Mouse (Mus musculus) left cerebral cortex, adult 11 months (tissue): Measurements from ENCODE around the gene Gm12666.
"Not testable (repeated sequence)": the region's sequence is repeated elsewhere in the genome, so short reads cannot be mapped to it uniquely, and the experiment has no call there.

Experiments used
- DNase-seq: peaks from one replicate; pipeline ENCODE4 v3.0.0; 2022; ENCODE audit warnings: low spot score

The Gm12666 gene

DNA sequence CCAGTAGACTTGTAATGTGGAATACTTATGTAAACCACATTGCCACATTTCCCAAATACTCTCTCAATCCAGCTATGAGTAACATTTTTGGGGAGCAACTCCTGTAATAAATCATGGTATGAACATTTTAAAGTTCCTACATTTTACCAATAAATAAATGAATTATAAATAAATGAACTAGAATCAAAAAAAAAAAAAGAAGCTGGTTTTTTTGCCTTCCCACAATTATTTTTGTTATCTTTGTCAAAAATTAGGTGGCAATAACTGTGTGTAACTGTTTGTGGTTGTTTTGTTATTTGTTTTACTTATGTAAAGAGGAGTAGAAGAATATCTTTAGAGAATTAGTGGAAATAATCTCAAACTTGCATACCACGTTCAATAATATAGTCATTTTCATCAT, at the start of gene Gm12666:
Gene Gm12666 (minus strand): TSS at position 101 of the 400 bp plus-strand sequence.
- not testable (repeated sequence) for DNase-seq

DNA sequence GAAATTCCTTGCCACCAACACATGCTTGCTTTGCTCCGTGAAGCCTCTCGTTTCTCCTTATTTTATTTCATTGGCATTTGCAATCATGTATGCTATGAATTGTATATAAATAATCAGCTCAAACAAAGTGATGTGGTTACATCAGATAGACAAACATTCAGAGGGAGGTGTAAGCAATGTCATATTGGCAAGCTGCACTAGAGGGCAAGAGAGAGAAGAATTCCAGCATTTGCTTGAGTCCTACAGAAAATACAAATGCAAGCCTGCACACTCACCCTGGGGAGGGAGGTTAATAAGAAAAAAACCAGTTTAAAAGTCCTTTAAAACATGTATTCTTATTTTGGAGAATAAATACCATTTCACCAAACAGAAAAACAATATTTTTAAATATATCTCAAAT, 34.8 kb upstream of the Gm12666 start:
- no peak for DNase-seq

- DNase-seq, result no peak
These were observed 24.7 kb upstream of the Gm12666 start for GRCm38 (mm10) chr4:92216286-92216685.

DNA sequence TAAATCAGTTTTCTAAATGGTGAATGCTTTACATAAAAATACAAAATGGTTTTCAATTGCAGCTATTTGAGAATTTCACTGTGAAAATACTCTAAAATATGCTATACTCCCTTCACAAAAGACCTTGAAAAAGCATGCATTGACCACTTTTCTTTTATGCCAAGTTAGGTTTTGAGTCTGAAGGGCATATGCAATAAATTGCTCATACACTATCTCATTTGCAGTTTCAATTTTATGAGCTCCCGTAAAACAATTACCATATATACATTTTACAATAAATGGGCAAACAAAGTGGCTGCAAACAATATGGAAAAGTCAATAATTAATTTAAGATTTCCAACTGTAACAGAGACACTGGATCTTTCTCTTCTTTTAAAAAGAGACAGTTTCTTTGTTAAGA, 38.9 kb downstream of the Gm12666 start:
- DNase-seq, result no peak

GRCm38 (mm10) chr4:92147134-92147533, 44.4 kb downstream of the Gm12666 start, which contains the start of gene Izumo3:
Gene Izumo3, minus strand, starts transcription at chr4:92147234.
- DNase-seq, result no peak
